Mouse (Mus musculus): ENCODE results near the gene Inf2. TPM values are rescaled to one million over a fixed set of nuclear protein-coding genes. Genes with fewer than 3 reads are reported as not detected.

Inf2 gene
- total and polyA plus RNA-seq, 3 experiments = 13.9 to 131 (median 36.6) TPM

DNA sequence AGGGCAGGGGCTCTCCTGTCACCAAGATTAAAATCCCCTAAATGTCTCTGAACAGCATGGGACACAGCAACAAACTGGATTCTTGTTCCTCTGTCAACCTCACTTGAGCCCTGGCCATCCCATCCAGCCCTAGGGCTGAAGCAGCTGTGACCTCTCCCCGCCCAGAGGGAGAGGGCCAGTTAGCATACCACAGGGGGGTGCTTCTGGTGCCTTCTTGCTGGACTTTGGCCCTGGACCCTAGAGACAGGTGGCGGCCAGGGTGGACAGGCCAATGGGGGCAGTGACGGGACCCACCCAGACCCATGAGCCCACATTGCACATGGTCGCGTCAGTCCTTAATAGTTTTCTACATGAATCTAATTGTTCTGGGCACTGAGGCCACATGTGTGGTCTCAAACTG is 65.5 kb downstream of the Inf2 start:
- Histone ChIP-seq H3K4me3 (replicated peaks in 1 of 3; ENCODE audit: low read depth in 2 of 3, low read length in 2 of 3, poor library complexity in 1 of 3) (no peak overlapping the region), H3K9me3 (replicated peaks; ENCODE audit: low read length) (no peaks in the 10 kb centered on the region), H3K4me2 (ENCODE audit: insufficient read depth, low read depth, poor library complexity, severe bottlenecking) (no peak overlapping the region), H3K27me3 (replicated peaks) (no peaks in the 10 kb centered on the region), H3K27ac (ENCODE audit: insufficient read depth, low read depth) (no peak overlapping the region), H3K79me2 (replicated peaks; ENCODE audit: control insufficient read depth, extremely low read depth, insufficient read depth, poor library complexity, severe bottlenecking) (no peaks in the 10 kb centered on the region), H3K36me3 (replicated peaks in 1 of 2; ENCODE audit: control insufficient read depth in 1 of 2, insufficient read depth in 1 of 2, low read length in 1 of 2) (peaks cover 89 to 99% of the 10 kb centered on the region in 2 experiments), H3K9ac (ENCODE audit: insufficient read depth, low read depth) (no peak overlapping the region), H3K4me1 (ENCODE audit: control insufficient read depth in 1 of 2, insufficient read depth in 2 of 2) (no peaks in the 10 kb centered on the region; a peak in 1 of 4 replicates)
- dilution Hi-C loops (cut with MboI; ENCODE audit: extremely low pct_ligation_motif_present, extremely low pct_unique_long_range_greater_than_20kb, low sequenced_read_pairs) (no loop called here), in situ Hi-C loops (cut with MboI; ENCODE audit: low pct_ligation_motif_present, low pct_unique_long_range_greater_than_20kb, low sequenced_read_pairs) (loop anchor here (10.0 kb wide), 1 partner anchor 201 kb away; no protein-coding TSS in a partner anchor)
- DNase-seq (ENCODE audit: extremely low read depth) = no peak
- TF ChIP-seq EP300 (IDR thresholded peaks at IDR 0.05; ENCODE audit: low read length) (no peak), MAZ (IDR thresholded peaks at IDR 0.05; ENCODE audit: low read depth, low read length) (no peak), ZNF384 (IDR thresholded peaks at IDR 0.05; ENCODE audit: low read depth, low read length) (no peak), NRF1 (IDR thresholded peaks at IDR 0.05; ENCODE audit: low read depth, low read length) (no peak)

DNA sequence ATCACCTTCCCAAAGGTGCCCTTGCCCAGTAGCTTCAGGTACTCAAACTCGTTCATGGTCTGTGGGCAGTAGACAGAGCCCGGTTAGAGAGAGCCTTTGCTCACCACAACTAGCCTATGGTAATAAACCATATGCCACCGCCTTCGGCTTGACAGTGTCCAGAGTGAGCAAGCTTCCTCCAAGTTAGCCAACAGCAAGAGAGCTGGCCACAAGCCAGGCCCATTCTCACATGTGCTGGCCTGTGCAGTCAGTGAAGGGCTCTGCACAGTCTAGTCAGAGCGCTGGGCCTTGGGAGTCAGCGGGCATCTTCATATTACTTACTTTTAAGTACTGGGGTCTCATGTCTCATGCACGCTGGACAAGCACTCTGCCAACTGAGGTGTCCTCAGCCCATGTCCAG is 70.0 kb downstream of the Inf2 start:
- TF ChIP-seq CHD2 (IDR thresholded peaks at IDR 0.05; ENCODE audit: low read length) (no peak), ETS1 (conservative IDR thresholded peaks at IDR 0.05; ENCODE audit: low read depth, low read length) (no peak), EP300 (IDR thresholded peaks at IDR 0.05; ENCODE audit: low read length) (no peak), ZNF384 (IDR thresholded peaks at IDR 0.05; ENCODE audit: low read depth, low read length) (no peak), USF2 (conservative IDR thresholded peaks at IDR 0.05; ENCODE audit: low read depth, low read length) (no peak), JUN (IDR thresholded peaks at IDR 0.05; ENCODE audit: insufficient read depth, low read depth, low read length) (no peak), RCOR1 (conservative IDR thresholded peaks at IDR 0.05; ENCODE audit: low read depth, low read length) (no peak), MAZ (IDR thresholded peaks at IDR 0.05; ENCODE audit: low read depth, low read length) (no peak), JUND (conservative IDR thresholded peaks at IDR 0.05; ENCODE audit: low read depth, low read length) (no peak), USF1 (IDR thresholded peaks at IDR 0.05; ENCODE audit: low read depth, low read length) (no peak)
- dilution Hi-C loops (cut with MboI; ENCODE audit: extremely low pct_ligation_motif_present, extremely low pct_unique_long_range_greater_than_20kb, low sequenced_read_pairs) = no loop called here
- no peaks in the 10 kb centered on the region for H3K4me1 ChIP-seq (ENCODE audit: control insufficient read depth in 1 of 2, insufficient read depth in 2 of 2)
- in situ Hi-C loops (cut with MboI; ENCODE audit: low pct_ligation_motif_present, low pct_unique_long_range_greater_than_20kb, low sequenced_read_pairs) = loop anchor here (5.0 to 10.0 kb wide), 2 partner anchors 49 to 196 kb away; no protein-coding TSS in a partner anchor
- no peaks in the 10 kb centered on the region for H3K9me3 ChIP-seq (replicated peaks; ENCODE audit: low read length)
- H3K4me2 ChIP-seq (ENCODE audit: insufficient read depth, low read depth, poor library complexity, severe bottlenecking) = no peak overlapping the region
- H3K27ac ChIP-seq (ENCODE audit: insufficient read depth, low read depth) = no peak overlapping the region
- H3K36me3 ChIP-seq (replicated peaks in 1 of 2; ENCODE audit: control insufficient read depth in 1 of 2, insufficient read depth in 1 of 2, low read length in 1 of 2) = peaks cover 87 to 100% of the 10 kb centered on the region in 2 experiments
- no peak for DNase-seq (ENCODE audit: extremely low read depth)
- H3K27me3 ChIP-seq (replicated peaks) = no peaks in the 10 kb centered on the region
- no peak overlapping the region for H3K9ac ChIP-seq (ENCODE audit: insufficient read depth, low read depth)
- H3K4me3 ChIP-seq (replicated peaks in 1 of 3; ENCODE audit: low read depth in 2 of 3, low read length in 2 of 3, poor library complexity in 1 of 3) = no peak overlapping the region
- H3K79me2 ChIP-seq (replicated peaks; ENCODE audit: control insufficient read depth, extremely low read depth, insufficient read depth, poor library complexity, severe bottlenecking) = no peaks in the 10 kb centered on the region

DNA sequence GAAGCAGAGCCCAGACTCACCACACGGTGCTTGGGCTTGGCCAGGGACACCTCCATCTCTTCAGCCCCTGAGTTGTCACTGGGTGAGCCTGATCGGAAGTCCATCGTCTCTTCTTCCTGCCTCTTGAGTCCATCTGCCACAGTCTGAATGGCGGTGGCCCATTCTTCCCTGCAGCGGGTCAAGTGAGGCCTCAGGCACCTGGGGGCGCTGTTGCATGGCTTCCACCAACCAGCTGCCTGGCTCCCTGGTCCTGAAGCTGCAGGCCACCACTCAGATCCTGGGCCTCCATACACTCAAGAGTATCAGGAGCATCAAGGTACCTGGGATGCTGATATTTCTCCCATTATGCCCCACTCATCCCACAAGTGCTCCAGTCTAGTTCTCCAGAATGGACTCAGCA is 70.5 kb downstream of the Inf2 start:
- Histone ChIP-seq H3K4me1 (ENCODE audit: control insufficient read depth in 1 of 2, insufficient read depth in 2 of 2) (peaks cover 0 to 2% of the 10 kb centered on the region in 2 experiments; a peak in 1 of 4 replicates), H3K9ac (ENCODE audit: insufficient read depth, low read depth) (no peak overlapping the region), H3K27me3 (replicated peaks) (no peaks in the 10 kb centered on the region), H3K36me3 (replicated peaks in 1 of 2; ENCODE audit: control insufficient read depth in 1 of 2, insufficient read depth in 1 of 2, low read length in 1 of 2) (peaks cover 83 to 100% of the 10 kb centered on the region in 2 experiments), H3K4me2 (ENCODE audit: insufficient read depth, low read depth, poor library complexity, severe bottlenecking) (no peak overlapping the region), H3K79me2 (replicated peaks; ENCODE audit: control insufficient read depth, extremely low read depth, insufficient read depth, poor library complexity, severe bottlenecking) (no peaks in the 10 kb centered on the region), H3K4me3 (replicated peaks in 1 of 3; ENCODE audit: low read depth in 2 of 3, low read length in 2 of 3, poor library complexity in 1 of 3) (no peak overlapping the region), H3K27ac (ENCODE audit: insufficient read depth, low read depth) (no peak overlapping the region), H3K9me3 (replicated peaks; ENCODE audit: low read length) (no peaks in the 10 kb centered on the region)
- TF ChIP-seq NRF1 (IDR thresholded peaks at IDR 0.05; ENCODE audit: low read depth, low read length) (no peak), RAD21 (IDR thresholded peaks at IDR 0.05; ENCODE audit: low read depth, low read length) (peak; percentile 41), SMC3 (IDR thresholded peaks at IDR 0.05; ENCODE audit: low read depth, low read length) (peak; percentile 32), KAT2A (IDR thresholded peaks at IDR 0.05; ENCODE audit: insufficient replicate concordance, low read length) (no peak), PAX5 (IDR thresholded peaks at IDR 0.05; ENCODE audit: low read length) (no peak), CTCF (conservative IDR thresholded peaks at IDR 0.05 in 1 of 2, IDR thresholded peaks at IDR 0.05 in 1 of 2; ENCODE audit: low read depth in 2 of 2, low read length in 2 of 2) (peak in 1 of 2 experiments; percentile 62; a peak in 2 of 4 replicates), MAX (IDR thresholded peaks at IDR 0.05; ENCODE audit: low read length) (no peak)
- dilution Hi-C loops (cut with MboI; ENCODE audit: extremely low pct_ligation_motif_present, extremely low pct_unique_long_range_greater_than_20kb, low sequenced_read_pairs) = no loop called here
- no peak for DNase-seq (ENCODE audit: extremely low read depth)
- in situ Hi-C loops (cut with MboI; ENCODE audit: low pct_ligation_motif_present, low pct_unique_long_range_greater_than_20kb, low sequenced_read_pairs) = loop anchor here (5.0 to 10.0 kb wide), 2 partner anchors 48 to 196 kb away; no protein-coding TSS in a partner anchor

Measured in CH12.LX (cell line).